Mouse (Mus musculus): ENCODE measurements around the gene Snrpc.

The Snrpc gene

GRCm38 (mm10) chr17:27866737-27867136 lies 28.8 kb downstream of the Snrpc start:
- DNase-seq, result no peak

GRCm38 (mm10) chr17:27871851-27872250 lies 33.9 kb downstream of the Snrpc start:
- peak; percentile 78 for DNase-seq

DNA sequence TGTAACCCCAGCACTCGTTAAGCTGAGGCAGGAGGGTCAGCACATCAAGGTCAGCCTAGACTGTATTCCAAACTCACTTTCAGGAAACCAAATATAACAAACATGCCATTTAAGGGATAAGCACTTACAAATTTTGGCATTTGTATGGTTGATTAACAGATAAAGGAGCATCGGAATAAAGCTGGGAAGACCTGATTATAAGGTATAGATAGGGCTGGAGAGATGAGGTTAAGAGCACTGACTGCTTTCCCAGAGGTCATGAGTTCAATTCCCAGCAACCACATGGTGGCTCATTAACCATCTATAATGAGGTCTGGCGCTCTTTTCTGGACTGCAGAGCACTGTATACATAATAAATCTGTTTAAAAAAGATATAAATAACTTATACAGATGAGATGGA lies 35.6 kb downstream of the Snrpc start:
- no peak for DNase-seq

GRCm38 (mm10) chr17:27874510-27874909 lies 36.6 kb downstream of the Snrpc start:
- no peak for DNase-seq

DNA sequence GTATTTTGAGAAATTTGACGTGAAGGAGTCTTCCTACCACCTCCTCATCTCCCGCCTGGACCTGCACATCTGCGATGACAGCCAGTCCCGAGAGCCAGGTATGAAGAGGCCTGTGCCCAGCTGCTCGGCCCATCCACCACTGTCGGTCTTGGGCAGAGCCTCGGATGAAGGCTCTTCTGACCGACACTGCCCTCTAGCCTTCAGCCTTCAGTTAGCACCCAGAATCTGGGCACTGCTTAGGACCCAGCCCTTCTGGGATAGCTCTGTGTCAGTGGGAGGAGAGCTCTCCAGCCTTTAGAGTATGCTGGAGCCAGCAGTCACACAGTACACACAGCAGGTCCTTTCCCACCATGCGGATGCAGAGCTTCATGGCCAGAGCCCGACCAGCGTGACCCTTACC lies 43.6 kb downstream of the Snrpc start:
- DNase-seq, result no peak

DNA sequence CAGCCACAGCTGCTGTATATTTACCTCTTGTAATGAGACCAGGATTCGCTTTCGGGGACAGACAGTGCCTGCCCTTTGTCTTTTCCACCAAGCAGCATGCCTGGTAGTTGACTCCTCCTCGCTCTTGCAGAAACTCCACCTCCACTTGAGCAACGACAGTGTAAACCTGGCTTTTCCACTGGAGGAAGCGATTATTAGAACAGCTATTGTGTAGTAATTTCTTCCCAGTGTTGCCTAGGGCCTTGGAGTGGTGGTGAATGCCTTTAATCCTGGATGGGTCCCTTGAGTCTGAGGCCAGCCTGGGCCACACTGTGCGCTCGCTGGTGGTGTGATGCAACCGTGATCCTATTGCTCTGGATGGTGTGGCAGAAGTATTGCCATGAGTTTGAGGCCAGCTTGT lies 45.2 kb downstream of the Snrpc start:
- no peak for DNase-seq

- no peak for DNase-seq
Observed at GRCm38 (mm10) chr17:27883994-27884393, 46.0 kb downstream of the Snrpc start.

DNA sequence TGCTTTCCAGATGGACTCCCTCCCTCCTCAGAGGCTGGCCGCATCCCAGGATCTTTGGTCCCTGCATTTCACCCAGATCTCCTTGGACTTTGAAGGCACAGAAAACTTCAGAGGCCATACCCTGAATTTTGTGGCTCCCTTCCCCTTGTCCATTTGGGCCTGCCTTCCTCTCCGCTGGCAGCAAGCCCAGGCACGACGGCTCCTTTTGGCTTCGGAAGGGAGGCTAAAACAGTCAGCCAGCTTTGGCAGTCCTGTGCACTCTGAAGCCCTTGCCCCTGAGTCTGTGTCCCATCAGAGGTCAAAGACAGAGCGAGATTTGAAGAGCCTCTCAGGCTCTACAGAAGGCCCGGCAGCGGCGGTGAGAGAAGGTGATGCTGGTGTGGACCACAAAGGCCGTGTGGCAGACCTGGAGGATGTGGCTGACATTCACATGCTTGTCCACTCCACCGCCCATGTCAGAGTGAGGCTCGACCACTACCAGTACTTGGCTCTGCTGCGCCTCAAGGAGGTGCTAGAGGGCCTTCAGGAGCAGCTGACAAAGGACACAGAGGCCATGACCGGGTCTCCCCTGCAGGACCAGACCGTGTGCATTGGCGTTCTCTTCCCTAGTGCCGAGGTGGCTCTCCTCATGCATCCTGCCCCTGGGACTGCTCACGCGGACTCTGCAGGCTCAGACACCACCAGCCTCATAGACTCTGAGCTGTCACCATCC lies 48.7 kb downstream of the Snrpc start:
- DNase-seq, result no peak
